Mouse (Mus musculus) heart, adult 8-10 months (tissue): Measurements from ENCODE around the gene Hnrnpa2b1. TPM values are rescaled to one million over a fixed set of nuclear protein-coding genes. Genes with fewer than 3 reads are reported as not detected.
A peak's percentile ranks its signal among the peaks of the same experiment; 100 is the strongest.

Source experiments
- DNase-seq: peaks from one replicate; pipeline ENCODE4 v3.0.0; 2022; ENCODE audit warnings: low spot score
- total RNA-seq, 4 experiments: library from RNA; stranded (reverse); gene quantifications; 2 replicates each; pipeline ENCODE4 v1.2.4; 2022

The Hnrnpa2b1 gene
- total RNA-seq, 4 experiments from 2014 or later: 367 to 444 (median 409) TPM

DNA sequence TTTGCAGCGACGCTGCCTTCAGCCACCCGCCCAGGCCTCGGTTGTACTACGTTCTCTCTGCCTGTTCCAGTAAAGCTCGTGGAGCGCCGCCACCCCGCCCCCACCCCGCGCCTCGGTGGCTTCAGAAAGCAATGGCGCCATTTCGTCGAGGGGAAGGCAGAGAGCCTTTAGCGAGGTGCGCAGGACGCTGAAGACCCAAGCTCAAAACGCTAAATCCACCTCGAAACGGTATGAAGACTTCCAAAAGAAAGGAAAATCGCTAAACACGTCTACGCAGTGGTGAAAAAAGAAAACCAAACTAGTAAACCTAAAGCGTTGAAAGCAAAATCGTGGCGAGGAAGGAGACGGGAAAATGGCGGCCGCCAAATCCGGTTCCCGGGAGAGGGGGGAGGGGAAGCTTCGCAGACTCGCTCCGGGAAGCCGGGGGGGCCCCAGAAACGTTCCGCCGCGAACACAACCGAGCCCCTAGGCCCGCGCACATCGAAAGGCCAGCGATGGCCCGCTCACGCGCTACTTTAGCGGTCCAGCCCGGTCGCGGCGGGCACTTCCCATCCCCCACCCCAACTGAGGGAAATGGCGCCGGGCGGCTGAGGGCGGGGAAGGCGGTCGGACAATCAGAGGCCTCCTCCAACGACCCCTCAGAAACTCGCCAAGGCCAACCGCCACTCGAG, 668 bp downstream of the Hnrnpa2b1 start:
- DNase-seq: peak; percentile 74

- DNase-seq: no peak
These were observed 2.0 kb downstream of the Hnrnpa2b1 start for GRCm38 (mm10) chr6:51467649-51468048.

- no peak for DNase-seq
These were observed 9.3 kb downstream of the Hnrnpa2b1 start for GRCm38 (mm10) chr6:51460363-51460762.

DNA sequence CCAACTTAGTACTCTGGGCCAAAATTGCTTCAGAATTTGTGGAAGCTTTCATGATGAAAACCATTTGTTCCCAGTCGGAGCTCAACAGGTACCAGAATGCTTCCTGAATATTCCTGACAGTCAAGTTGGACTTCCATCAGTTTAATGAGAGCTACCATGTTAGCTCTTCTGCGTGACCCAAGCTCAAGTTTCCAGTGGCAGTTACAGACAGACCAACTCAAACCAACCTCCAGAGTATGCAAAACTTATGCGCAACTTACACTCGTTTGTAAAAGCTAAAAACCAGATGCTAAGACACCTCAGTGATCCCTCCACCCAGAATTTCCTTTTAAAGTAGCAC, 9.7 kb downstream of the Hnrnpa2b1 start:
- no peak for DNase-seq

GRCm38 (mm10) chr6:51459313-51460020, 10.2 kb downstream of the Hnrnpa2b1 start:
- no peak for DNase-seq

DNA sequence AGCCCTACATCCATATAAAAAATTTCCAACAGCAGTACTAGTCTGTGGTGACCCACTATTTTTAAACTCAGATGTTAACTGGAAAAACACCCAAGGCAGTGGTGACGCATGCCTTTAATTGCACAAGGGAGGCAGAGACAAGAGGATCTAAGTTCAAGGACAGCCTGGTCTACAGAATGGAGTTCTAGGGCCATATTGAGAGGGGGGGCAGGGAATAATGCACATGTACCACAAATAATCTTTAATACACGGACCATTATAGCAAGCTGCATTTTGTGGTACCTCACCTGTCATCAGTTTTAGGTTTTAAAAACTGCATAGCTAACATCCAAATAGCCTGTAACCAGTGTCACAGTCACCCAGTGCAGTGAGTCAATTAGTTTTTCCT, 10.8 kb downstream of the Hnrnpa2b1 start:
- DNase-seq: no peak

DNA sequence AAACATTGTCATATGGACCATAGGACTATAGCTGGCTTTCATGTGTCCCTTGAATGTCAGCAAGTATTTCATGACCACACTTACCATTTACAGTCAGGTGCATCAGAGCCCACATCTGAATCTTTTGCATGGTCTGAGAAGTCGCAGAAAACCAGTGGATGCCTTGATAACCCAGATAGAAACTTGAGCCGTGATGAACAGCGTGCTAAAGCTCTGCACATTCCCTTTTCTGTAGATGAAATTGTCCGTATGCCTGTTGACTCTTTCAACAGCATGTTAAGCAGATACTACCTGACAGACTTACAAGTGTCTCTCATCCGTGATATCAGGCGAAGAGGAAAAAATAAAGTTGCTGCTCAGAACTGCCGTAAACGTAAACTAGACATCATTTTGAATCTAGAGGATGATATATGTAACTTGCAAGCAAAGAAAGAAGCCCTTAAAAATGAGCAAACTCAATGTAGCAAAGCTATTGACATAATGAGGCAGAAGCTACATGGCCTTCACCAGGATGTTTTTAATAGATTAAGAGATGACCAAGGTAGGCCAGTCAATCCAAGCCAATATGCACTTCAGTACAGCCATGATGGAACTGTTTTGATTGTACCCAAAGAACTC, 11.8 kb downstream of the Hnrnpa2b1 start:
- no peak for DNase-seq

DNA sequence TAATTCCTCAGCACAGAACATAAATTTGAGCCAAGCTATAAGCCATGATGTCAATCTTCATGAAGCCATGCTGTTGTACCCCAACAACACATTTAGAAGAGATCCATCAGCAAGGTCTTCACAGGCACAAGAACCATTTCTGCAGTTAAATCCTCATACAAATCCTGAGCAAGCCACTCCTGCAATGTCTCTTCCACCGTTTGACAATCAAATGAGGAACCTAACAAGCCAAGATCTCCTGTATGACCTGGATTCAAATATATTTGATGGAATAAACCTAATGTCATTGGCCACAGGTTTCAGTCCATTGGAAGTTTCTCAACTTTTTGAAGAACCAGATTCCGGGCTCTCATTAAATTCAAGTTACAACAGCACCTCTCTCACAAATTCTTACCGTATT, 12.4 kb downstream of the Hnrnpa2b1 start:
- DNase-seq: no peak

DNA sequence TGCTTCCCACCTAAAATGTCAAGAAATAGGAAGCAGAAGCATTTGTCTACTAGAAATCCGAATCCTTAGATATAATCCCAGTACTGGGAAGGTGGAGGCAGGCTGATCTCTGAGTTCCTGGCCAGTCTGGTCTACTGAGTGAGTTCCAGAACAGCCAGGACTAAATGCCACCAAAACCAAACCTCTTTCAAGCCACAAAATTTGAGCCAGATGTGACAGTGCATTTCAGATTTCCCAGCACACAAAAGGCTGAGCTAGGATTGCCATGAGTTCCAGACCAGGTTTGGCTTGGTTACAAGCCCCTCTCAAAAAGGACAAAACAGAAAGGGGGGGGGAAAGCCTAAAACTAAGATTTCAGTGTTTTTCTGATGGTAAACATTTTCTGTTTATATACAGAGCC, 13.5 kb downstream of the Hnrnpa2b1 start:
- no peak for DNase-seq

DNA sequence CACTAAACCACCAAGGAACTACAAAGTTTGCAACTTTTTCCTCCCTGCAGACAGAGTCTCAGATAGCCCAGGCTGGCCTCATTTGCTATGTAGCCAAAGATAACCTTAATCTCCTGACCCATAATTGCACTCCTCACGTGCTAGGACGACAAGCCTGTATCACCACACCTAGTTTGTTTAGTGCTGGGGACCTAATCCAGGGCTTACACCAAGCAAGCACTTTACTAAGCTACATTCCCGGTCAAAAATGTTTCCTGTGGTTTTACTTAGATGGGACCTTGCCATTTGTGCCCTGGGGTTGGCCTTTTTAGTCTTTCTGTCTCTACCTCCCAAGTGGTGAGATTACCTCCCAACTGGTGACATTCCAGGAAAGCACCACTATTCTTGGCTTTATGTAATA, 14.7 kb downstream of the Hnrnpa2b1 start:
- no peak for DNase-seq

DNA sequence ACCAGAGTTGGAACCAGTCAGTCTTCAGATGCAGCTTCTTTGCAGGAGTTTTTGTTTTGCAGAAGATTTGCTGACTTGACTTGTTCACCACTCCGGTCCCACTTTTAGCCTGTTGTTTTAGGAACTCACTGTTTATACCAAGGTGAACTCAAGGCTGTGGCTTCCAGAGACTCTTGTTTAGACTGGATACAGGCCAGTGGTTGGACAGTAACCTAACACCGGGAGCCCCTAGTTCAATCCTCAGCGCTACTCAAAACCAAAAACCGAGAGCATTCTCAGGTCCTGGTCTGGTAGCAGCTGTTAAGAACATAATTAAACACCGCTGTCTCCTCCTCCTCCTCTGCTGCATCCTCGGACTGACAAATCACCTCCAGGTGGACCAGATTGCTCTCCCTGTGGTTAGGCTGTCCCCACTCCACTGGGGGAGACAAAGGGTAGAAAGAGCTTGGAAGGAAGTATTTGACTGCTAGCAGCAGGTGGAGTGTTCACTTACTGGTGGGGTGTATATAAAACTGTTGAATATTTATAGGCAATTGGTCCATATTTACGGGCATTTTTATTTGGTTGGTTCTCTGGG, 16.7 kb downstream of the Hnrnpa2b1 start:
- DNase-seq: no peak

GRCm38 (mm10) chr6:51442191-51442835, 27.4 kb downstream of the Hnrnpa2b1 start:
- no peak for DNase-seq

DNA sequence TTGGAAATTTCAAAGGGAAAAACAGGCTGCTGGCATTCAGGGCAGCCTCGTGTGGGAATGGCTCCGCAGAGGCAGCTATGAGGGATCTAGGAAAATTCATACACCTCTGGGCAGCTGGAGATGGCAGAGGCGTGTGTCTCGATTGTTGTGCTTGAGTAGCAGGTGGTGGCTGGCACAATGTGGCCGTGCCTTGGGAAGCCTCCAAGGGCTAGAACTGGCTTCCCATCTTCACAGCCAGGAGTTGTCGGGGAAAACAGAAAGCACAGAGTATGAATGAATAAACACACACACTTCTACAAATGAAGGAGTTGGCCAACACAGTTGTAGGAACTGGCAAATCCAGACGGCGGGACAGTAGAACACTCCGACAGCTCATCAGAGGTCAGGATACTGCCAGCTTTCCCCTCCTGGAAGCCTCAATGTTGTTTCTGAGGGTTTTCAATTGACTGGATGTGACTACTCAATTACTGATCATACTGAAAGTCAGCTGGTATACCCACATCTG, 30.8 kb downstream of the Hnrnpa2b1 start:
- DNase-seq: no peak

- no peak for DNase-seq
These were observed 32.0 kb downstream of the Hnrnpa2b1 start for GRCm38 (mm10) chr6:51437665-51438064.

- no peak for DNase-seq
These were observed 35.4 kb downstream of the Hnrnpa2b1 start for GRCm38 (mm10) chr6:51434270-51434669.

GRCm38 (mm10) chr6:51432535-51433397, 36.9 kb downstream of the Hnrnpa2b1 start, which contains the start of gene Nfe2l3:
Gene Nfe2l3 (plus strand): TSS chr6:51432670.
- DNase-seq: no peak

DNA sequence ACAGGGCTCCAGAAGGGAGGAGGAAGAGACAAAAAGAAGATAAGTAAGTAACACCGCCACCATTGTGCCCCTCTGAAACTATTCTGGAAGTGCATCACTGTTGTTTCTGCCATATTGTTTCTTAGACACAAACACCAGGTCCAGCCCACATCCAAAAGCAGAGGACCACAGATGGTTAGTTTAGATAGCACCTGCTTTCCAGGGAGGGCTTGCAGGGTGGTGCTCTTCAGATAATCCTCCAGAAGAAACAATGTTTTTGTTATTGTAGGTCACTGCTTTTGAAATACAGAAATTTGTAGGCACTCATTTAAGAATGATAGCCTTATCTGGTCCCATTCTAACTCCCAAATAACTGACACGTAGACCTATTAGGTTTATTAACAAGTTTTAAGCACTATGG, 45.2 kb downstream of the Hnrnpa2b1 start:
- no peak for DNase-seq

- DNase-seq: no peak
These were observed 46.1 kb downstream of the Hnrnpa2b1 start for GRCm38 (mm10) chr6:51423466-51424122.

- no peak for DNase-seq
These were observed 52.3 kb downstream of the Hnrnpa2b1 start for GRCm38 (mm10) chr6:51417306-51417936.

GRCm38 (mm10) chr6:51416433-51416832, 53.3 kb downstream of the Hnrnpa2b1 start:
- no peak for DNase-seq
